Mouse (Mus musculus): ENCODE measurements around the gene Rpa2.
"Not testable (repeated sequence)": the region's sequence is repeated elsewhere in the genome, so short reads cannot be mapped to it uniquely, and the experiment has no call there.

The Rpa2 gene

DNA sequence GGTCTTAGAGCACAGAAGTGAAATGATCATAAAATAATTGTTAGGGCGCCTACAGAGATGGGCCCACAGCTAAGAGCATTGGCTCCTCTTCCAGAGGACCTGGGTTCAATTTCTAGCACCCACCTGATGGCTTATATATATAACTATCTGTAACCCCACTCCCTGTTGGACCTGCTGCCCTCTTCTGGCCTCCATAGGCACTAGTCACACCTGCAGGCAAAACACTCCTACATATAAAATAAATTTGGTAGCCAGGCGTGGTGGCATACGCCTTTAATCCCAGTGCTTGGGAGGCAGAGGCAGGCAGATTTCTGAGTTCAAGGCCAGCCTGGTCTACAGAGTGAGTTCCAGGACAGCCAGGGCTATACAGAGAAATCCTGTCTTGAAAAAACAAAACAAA is 5.0 kb upstream of the Rpa2 start:
- DNase-seq, result not testable (repeated sequence)

DNA sequence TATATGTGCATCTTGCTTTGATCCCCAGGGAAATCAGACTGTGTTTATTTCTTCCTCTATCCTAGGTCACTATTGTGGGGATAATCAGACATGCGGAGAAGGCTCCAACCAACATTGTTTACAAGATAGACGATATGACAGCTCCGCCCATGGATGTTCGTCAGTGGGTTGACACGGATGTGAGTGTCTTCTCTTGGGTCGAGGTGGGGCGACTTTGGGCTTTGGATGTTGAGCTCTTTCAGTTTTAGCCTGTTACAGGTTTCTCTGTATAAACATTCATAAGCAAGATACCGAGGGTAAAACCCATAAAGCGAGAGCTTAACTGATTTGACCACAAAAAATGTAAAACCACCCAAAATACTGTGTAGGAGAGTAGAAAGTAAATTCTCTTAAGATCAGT is 3.6 kb downstream of the Rpa2 start:
- DNase-seq, result no peak

DNA sequence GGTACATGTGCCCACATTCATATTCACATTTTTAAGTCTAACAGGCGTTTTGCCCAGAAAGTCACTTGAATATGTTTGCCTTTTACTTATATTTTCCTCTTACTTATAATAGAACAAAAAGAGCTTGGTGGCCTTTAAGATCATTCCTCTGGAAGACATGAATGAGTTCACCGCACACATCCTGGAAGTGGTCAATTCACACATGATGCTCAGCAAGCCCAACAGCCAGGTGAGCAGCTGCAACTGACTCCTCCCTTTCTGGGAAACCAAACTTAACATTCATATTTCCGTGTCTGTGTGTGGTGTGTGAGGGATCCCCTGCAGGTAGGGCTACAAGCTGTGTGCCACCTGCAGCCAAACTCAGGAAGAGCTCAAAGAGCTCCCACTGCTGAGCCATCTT is 6.8 kb downstream of the Rpa2 start:
- no peak for DNase-seq

DNA sequence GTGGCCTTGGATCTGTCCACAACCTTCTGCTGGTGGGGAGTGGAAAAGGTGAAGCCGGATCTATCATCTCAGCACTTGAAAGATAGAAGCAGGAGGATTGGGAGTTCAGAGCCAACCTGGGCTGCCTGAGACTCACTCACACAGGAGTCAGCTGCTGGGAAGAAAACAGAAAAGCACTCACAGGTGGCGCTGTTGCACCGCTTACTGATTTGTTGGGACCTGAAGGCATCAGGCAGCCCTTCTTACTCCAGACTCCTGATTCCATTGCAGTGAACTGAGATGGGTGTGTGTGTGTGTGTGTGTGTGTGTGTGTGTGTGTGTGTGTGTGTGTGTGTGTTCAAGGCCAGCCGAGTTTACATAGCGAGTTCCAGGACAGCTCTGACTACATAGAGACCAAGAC is 8.6 kb downstream of the Rpa2 start:
- peak; percentile 59 to 81 for DNase-seq

DNA sequence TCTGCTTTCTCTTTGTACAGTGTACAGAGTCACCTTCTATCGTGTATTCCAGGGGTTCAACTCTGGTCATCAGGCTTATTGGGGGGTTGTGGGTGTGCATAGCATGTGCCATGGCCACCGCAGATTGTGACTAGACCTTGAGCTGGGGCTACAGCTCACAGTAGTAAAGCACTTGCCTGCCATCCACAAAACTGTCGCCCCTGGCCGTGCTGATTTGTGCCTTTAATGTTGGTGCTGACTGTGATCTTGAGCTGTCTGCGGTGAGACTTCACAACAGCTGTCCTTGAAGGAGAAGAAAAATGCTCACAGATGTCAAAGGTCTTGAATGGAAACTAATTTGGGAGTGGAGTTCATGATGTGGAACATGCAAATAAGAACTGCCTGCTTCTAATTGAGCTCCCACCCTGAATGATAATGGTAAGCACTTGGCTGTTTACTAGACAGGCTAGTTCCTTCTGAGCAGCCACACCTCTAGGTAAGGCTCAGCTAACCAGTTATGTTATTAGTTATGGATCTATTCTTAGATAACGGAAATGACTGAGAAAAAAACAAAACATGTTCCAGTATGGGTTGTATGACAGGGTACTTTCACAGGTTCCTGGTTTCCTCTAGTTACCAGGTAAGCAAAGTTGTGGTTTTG is 10.6 kb downstream of the Rpa2 start:
- DNase-seq, result no peak

DNA sequence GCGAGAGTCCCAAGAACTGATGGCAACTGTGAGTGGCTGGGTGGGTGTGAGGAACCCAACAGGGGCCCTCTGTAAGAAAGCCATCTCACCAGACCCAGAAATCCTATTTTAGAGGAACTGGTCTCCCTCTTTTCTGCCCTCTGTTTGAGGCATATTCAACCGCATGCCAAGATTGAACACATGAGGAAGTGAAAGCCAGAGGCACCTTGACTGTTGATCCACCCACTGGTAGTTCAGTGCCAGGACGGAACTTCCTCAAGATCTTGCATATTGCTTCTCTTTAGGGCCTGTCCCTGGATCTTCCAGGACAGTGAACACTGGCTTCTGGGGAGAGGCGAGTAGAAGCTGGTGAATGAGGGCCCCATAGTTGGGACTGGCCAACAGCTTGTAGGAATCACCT is 12.2 kb downstream of the Rpa2 start:
- peak in 1 of 2 experiments; percentile 29 for DNase-seq

DNA sequence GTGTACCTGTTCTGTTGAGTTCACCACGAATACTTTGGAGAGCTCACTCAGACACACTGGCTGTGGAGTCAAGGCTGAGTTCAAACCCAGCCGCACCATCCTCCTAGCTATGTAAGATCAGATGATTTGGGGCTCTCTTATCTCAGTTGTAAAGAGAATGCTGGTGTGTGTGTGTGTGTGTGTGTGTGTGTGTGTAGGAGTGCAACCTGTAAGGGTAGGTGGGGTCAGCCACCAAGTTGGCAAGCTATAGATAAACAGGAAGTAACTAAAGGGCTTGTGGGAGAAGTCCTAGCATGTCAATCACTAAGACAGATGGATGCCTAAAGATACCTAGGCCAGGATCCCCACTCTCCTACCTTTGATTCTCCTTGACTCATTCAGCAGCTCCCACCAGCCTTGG is 15.6 kb downstream of the Rpa2 start:
- no peak for DNase-seq

DNA sequence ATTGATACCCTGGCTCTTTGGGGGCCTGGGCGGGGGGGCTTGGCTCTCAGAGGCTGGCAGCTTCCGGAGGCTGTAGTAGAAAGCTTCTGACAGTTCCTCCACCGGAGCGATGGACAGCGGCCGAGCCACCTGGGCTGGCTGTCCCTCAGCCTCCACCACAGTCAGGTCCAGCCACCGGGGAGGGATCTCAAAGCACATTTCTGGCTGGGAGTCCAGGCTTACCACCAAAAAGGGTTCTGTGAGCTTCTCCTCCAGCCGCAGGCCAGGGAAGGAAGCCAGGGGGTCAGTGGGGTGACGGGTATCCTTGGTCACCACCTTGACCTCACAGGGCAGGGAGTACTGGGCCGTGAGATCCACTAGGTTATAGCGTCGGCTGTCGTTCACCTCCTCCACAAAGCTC is 17.1 kb downstream of the Rpa2 start:
- DNase-seq, result no peak

DNA sequence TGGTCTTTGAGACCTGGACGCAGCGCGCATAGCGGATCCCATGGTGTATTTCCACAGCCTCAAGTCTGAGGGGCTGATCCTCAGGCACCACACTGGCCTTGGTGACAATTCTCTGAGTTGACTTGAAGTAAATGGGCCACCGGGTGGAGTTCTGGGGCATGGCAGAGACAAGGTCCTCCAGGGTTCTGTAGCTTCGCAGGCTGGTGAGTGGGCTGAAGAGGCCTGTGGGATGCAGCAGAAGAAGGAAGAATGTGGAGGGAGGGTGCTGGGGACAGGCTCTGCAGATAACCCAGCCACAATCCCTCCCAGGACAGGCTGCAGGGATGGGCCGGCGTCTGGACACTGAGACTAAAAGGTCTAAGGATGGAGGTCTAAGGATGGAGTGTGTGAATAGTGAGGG is 21.6 kb downstream of the Rpa2 start:
- DNase-seq, result no peak

DNA sequence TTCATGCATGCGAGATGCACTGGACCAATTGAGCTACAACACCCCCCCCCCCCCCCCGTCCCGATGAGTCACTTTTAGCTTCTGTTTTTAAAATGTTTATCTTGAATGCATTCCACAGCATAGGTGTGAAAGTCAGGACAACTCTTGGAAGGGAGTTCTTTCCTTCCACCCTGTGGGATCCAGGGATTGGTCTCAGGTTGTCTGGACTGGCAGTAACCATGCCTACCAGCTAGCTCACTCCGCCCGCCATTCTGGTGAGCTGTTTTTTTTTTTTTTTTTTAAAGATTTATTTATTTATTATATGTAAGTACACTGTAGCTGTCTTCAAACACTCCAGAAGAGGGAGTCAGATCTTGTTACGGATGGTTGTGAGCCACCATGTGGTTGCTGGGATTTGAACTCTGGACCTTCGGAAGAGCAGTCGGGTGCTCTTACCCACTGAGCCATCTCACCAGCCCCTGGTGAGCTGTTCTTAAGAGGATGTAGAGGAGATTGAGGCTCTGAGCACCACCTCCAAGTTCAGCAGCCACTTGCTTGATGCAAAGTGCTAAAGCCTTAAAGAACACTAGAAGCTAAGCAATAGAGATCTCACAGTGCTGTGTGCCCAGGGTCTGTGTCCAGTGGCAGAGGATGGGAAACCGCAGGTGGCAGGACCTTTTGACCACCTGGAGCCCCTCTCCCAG is 25.3 kb downstream of the Rpa2 start:
- DNase-seq, result not testable (repeated sequence)

DNA sequence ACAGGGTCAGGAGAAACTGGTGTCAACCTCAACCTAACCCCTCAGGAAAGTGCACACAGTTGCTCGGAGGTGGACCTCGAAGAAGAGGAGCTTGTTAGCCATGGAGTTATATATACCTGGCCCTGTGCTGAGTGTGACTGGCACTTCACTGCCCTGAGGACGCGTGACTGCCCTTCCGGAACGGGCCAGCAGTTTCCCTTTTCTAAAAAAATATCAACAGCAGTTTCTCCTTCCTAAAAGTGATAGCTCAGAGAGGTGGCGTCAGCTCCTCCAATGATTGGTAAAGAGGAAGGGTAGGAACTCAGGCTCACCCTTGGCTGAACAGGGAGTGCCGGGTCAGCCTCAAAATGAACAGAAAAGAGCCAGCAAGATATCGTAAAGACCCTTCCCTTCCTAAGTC is 25.9 kb downstream of the Rpa2 start:
- DNase-seq, result peak in 1 of 2 experiments; percentile 28

DNA sequence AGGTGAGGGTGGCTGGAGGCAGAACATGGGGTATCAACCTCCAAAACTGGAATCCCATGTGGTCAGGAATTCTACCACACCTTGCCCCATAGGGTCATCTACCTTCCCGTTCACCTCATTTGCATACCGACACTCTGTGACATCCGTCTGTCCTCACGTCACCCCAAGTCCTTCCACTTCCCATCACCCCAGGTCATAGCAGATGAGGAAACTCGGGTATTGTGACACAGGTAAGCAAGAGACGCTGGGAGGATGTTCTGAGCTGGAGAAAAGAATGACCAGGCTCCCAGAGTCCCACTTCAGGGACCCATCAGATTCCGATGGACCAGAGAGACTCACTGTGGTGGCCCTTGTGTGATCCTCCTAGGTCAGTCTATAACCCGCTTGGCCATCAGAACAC is 26.6 kb downstream of the Rpa2 start:
- DNase-seq, result peak in 1 of 2 experiments; percentile 63

DNA sequence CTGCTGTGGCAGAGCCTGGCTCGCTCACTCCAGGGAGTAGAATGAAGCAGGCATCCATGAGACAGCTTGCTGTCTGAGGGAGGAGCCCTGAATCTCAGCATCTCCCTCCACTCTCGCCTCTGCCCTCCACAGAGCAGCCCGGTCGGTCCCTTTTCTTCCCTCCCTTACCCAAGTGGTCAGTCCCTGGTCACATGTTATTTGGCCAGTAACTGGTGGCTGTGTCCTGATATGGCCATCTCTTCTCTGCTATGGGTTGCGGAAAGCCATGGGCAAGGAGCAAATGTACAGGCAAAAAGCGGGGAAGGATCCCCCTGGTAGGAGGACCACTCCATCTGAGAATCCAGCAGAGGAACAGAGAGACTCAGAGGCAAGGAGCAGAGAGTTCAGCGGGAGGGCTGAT is 27.0 kb downstream of the Rpa2 start:
- DNase-seq, result no peak

DNA sequence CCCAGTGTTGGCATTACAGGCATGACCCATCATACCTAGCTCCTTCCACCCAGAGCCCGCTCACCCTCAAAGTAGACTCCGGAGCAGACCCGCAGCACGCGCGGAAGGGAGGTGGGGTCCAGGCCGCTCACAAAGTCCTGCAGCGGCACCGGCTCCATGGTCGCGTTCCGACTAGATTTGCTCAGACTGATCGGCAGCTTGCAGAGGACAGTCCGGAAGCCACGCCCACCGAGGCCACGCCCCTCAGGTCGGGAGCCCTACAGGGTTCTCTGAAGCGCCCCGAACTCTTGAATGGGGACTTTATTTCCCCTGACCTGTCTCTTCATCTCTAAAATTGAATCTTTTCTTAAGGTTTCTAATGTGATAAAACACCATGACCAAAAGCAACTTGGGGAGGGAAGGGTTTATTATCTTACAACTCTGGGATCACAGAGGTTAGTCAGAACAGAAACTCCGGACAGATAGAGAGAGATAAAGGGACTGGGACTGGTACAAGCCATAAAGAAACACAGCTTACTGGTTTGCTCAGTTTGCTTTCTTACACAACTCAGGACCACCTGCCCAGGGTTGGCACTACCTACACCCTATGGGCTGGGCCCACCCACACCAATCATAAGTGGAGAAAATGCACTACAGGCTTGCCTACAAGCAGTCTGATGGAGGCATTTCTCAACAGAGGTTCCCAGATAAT is 28.2 kb downstream of the Rpa2 start, which contains the start of gene Themis2:
Themis2 (minus strand) TSS at position 192 of the 691 bp plus-strand sequence.
- peak; percentile 83 to 87 for DNase-seq

DNA sequence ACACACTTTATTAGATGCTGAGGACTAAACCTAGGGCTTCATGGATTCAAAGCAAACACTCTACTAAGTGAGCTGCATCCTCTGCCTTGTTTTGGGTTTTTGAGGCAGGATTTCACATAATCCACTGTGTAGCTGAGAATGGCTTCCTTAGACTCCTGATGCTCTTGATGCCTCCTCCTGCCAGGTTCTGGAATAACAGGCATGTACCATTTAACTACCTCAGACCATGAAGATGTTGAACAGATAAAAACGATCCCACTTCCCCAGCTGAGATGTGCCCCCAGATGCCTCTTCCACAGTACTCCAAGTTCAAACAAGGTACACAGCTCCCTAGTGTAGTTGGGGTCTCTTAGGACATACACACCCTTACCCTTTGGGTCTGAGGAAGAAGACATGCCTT is 29.3 kb downstream of the Rpa2 start:
- DNase-seq, result no peak

DNA sequence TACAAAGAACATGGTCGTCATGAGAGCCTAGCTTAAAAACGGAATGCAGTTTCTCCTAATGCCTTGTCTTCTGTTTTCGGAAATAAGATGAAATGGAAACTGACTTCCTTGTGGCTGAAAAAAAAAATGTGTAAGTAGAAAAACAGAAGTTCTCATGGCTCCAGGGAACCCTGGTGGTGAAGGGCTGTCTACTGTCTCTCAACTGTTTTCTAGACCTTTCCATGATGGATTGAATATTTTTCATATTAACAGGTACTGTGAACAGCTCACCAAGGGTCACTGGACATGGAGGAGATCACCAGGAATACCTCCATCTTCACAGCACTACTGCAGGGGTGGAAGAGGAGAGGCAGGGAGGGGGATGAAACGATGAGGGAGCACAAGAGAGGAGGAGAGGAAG is 29.9 kb downstream of the Rpa2 start:
- DNase-seq, result no peak

DNA sequence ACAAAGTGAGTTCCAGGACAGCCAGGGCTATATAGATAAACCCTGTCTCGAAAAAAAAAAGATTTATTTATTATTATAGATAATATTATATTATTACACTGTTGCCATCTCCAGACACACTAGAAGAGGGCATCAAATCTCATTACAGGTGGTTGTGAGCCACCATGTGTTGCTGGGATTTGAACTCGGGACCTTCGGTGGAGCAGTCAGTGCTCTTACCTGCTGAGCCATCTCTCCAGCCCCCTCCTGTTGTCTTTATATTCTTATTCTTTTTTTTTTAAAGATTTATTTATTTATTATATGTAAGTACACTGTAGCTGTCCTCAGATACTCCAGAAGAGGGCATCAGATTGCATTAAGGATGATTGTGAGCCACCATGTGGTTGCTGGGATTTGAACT is 30.5 kb downstream of the Rpa2 start:
- not testable (repeated sequence) for DNase-seq

DNA sequence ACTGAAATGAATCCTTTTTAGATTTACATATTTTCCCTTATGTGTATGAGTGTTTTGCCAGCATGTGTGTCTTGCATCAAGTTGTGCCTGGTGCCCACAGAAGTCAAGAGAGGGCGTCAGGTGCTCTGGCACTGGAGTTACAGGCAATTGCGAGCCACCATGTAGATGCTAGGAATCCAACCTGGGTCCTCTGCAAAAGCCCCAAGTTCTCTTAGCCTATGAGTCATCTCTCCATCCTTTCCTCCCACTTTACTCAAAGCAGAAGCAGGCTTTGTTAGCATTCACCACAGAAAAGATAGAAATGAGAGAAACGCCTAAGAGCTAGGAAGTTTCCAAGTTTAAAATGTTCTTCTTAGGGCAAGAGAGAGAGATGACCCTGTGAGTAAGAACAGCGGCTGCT is 31.7 kb downstream of the Rpa2 start:
- no peak for DNase-seq

DNA sequence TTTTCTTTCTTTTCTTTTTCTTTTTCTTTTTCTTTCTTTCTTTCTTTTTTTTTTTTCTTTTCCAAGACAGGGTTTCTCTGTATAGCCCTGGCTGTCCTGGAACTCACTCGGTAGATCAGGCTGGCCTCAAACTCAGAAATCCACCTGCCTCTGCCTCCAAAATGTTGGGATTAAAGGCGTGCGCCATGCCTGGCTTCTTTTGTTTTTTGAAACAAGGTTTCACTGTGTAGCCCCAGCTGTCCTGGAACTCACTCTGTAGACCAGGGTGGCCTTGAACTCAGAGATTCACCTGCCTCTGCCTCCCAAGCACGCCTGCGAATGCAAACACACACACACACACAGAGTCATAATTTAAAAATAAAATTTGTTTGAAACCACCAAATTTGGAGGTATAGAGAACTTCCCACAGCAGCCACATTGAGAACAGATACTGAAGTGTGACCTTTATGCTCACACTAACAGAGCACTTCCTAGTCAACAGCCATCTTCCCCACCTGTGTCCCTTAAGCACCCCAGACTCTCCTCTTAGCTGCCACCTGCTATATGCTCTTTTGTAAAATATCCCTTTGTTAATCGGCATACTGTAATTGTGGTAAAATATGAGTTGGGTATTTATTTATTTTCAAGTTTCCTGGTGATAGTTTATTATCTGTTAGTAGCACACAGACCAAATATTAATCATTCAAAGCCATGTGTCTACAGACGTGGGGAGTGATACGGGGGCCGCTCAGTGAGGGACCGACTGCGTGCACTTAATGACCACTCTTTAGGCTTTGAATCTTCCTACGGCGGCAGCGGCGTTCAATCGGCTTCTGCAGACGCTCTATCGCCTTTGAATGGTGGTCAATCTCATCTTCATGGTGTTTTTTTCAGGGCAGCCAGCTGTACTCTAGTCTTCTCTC is 33.3 kb downstream of the Rpa2 start:
- no peak for DNase-seq

DNA sequence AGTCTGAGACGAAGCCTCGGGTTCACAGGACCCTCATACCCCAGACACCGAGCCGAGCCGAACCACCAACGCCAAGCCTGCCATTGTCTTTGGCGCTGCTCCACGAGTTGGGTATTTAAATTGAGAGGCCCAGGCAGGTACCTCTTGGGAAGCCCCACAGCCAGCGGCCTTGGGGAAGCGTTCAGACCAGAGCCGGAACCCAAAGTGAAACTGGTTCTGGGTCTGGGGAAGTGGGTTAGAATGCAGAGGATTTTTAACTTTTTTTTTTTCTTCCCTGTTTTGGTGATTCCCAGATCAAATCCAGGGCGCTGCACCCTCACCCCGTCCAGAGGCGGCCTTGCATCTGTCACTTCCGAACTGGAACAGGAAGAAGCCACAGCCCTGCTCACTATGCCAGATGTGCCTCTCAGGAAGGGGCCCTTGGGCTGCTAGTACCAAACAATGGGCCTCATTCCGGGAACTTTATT is 34.1 kb downstream of the Rpa2 start:
- DNase-seq, result peak; percentile 33 to 52

DNA sequence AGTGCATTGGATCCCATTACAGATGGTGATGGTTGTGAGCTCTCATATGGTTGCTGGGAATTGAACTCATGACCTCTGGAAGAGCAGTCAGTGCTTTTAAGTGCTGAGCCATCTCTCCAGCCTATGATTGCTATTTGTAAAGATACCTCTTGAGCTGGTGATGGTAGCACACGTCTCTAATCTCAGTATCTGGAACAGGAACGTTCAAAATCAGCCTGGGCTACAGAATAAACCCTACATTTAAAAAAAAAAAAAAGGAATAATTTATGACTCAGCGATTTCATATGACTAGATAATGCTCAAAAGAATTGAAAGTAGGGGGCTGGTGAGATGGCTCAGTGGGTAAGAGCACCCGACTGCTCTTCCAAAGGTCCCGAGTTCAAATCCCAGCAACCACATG is 35.1 kb downstream of the Rpa2 start:
- no peak for DNase-seq

DNA sequence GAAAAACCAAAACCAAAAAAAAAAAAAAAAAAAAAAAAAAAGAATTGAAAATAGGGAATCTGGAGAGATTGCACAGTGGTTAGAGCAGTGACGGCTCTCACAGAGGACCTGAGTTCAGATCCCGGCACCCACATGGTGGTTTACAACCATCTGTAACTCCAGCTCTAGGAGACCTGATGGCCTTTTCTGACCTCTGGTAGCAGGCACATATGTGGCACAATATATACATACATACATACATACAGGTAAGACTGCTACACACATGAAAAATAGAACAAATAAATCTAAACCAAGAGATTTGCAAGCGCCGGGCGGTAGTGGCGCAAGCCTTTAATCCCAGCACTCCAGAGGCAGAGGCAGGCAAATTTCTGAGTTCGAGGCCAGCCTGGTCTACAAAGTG is 35.7 kb downstream of the Rpa2 start:
- DNase-seq, result no peak

DNA sequence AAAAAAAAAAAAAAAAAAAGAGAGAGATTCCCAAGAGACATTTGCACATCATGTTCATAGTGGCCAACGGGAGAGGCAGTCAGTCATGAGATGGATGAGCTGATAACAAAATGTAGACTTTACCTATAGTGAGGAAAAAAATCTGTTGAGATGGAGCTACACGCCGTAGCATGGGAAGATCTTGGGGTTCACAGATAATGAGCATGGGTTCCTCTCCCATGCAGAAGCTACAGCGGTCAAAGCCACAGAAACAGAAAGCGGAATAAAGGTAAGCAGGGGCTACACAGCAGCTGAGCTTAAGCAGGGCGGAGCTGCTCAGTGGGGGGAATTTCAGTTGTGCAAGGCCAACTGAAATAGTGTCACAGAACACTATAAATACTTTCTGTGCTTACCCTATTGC is 36.2 kb downstream of the Rpa2 start:
- DNase-seq, result peak; percentile 34 to 42

Data from lung, postnatal 4 days (tissue).